Mouse (Mus musculus) hindbrain, embryonic 12.5 days (tissue): ENCODE measurements around the gene Olfr1451. TPM values are rescaled to one million over a fixed set of nuclear protein-coding genes. Genes with fewer than 3 reads are reported as not detected.
"Not testable (repeated sequence)": the region's sequence is repeated elsewhere in the genome, so short reads cannot be mapped to it uniquely, and the experiment has no call there.

Experiments
- ATAC-seq: fragments of 200-750 bp; cut with Nextera tagmentation; 2 replicates; pipeline ENCODE4 v1.8.0; 2017; ENCODE audit warnings: moderate TSS enrichment; ENCODE audit not compliant: low FRiP score
- H3K27ac ChIP-seq: fragments of 300-500 bp; sonication (generic); 2 replicates; pipeline ENCODE4 v1.5.1; 2016; ENCODE audit warnings: mild to moderate bottlenecking
- H3K27me3 ChIP-seq: fragments of 300-500 bp; sonication (generic); 2 replicates; pipeline ENCODE4 v1.6.1; 2016; ENCODE audit warnings: mild to moderate bottlenecking
- H3K36me3 ChIP-seq: fragments of 300-500 bp; sonication (generic); 2 replicates; pipeline ENCODE4 v1.6.1; 2016; ENCODE audit warnings: mild to moderate bottlenecking
- H3K4me1 ChIP-seq: fragments of 300-500 bp; sonication (generic); 2 replicates; pipeline ENCODE4 v1.6.1; 2016
- H3K4me2 ChIP-seq: fragments of 300-500 bp; sonication (generic); replicated peaks from 2 replicates; pipeline ENCODE4 v1.6.1; 2016; ENCODE audit warnings: mild to moderate bottlenecking
- H3K4me3 ChIP-seq: fragments of 300-500 bp; sonication (generic); 2 replicates; pipeline ENCODE4 v1.5.1; 2016; ENCODE audit warnings: mild to moderate bottlenecking
- H3K9ac ChIP-seq: fragments of 300-500 bp; sonication (generic); 2 replicates; pipeline ENCODE4 v1.6.1; 2016; ENCODE audit warnings: mild to moderate bottlenecking, moderate library complexity
- H3K9me3 ChIP-seq: fragments of 300-500 bp; sonication (generic); replicated peaks from 2 replicates; pipeline ENCODE4 v1.6.1; 2016; ENCODE audit warnings: mild to moderate bottlenecking
- WGBS: fragments of 180-500 bp; shearing (Covaris S2); methylation state at CpG from one replicate; pipeline ENCODE4 v1.1.7; 2016; 5-methylcytosine and 5-hydroxymethylcytosine counted together
- polyA plus RNA-seq: library from polyadenylated mRNA; unstranded; fragments of >200 nt; fragmentation: Nextera tagmentation; extraction: Ambion mirVana; gene quantifications from 2 replicates; pipeline ENCODE4 v1.2.1, GENCODE M21; 2016

The Olfr1451 gene
- polyA plus RNA-seq: not detected in 2 replicates

- peaks cover 13% of the 10 kb centered on the region for H3K9me3 ChIP-seq
- no peaks in the 10 kb centered on the region for H3K4me1 ChIP-seq
- no peak within 1 kb of the TSS for H3K9ac ChIP-seq
- no peak for ATAC-seq
- WGBS: 82% methylated on average over 2 of the region's 2 CpGs
- no peaks in the 10 kb centered on the region for H3K36me3 ChIP-seq
- H3K4me3 ChIP-seq: no peak within 1 kb of the TSS
- no peak within 1 kb of the TSS for H3K4me2 ChIP-seq
- no peaks in the 10 kb centered on the region for H3K27me3 ChIP-seq
- H3K27ac ChIP-seq: no peak within 1 kb of the TSS
These were observed at the start of gene Olfr1451 for GRCm38 (mm10) chr19:12994714-12995113. Gene Olfr1451, plus strand, starts transcription at chr19:12995014.

- no peak within 1 kb of the TSS for H3K4me3 ChIP-seq
- H3K27ac ChIP-seq: no peak within 1 kb of the TSS
- no peaks in the 10 kb centered on the region for H3K36me3 ChIP-seq
- no peaks in the 10 kb centered on the region for H3K27me3 ChIP-seq
- WGBS: 90% methylated on average over 1 of the region's 1 CpGs
- H3K9ac ChIP-seq: no peak within 1 kb of the TSS
- peaks cover 13% of the 10 kb centered on the region for H3K9me3 ChIP-seq
- no peak within 1 kb of the TSS for H3K4me2 ChIP-seq
- H3K4me1 ChIP-seq: no peaks in the 10 kb centered on the region
- no peak for ATAC-seq
These were observed 44.9 kb upstream of the Olfr1451 start, which contains the start of gene Olfr1450 for GRCm38 (mm10) chr19:12949958-12950357. Gene Olfr1450, plus strand, starts transcription at chr19:12950258.

- not testable (repeated sequence) for H3K4me2 ChIP-seq, H3K27me3 ChIP-seq, H3K27ac ChIP-seq, ATAC-seq, H3K36me3 ChIP-seq, H3K9ac ChIP-seq, H3K4me1 ChIP-seq, H3K4me3 ChIP-seq
- peaks cover 22% of the 10 kb centered on the region for H3K9me3 ChIP-seq
- 88% methylated on average over 5 of the region's 5 CpGs for WGBS
These were observed 24.7 kb upstream of the Olfr1451 start for GRCm38 (mm10) chr19:12970082-12970481.

GRCm38 (mm10) chr19:12992316-12992715 is 2.5 kb upstream of the Olfr1451 start:
- peaks cover 12% of the 10 kb centered on the region for H3K9me3 ChIP-seq
- not testable (repeated sequence) for H3K9ac ChIP-seq, H3K4me3 ChIP-seq, ATAC-seq, H3K27ac ChIP-seq, H3K27me3 ChIP-seq, H3K4me2 ChIP-seq, H3K36me3 ChIP-seq, H3K4me1 ChIP-seq
- WGBS: 94% methylated on average over 4 of the region's 4 CpGs

- H3K27ac ChIP-seq: no peak within 1 kb of the TSS
- no peak within 1 kb of the TSS for H3K4me2 ChIP-seq
- no peak within 1 kb of the TSS for H3K4me3 ChIP-seq
- 40% methylated on average over 1 of the region's 1 CpGs for WGBS
- peaks cover 11% of the 10 kb centered on the region; the same call in 1 of the 2 replicates for H3K9me3 ChIP-seq
- H3K4me1 ChIP-seq: no peaks in the 10 kb centered on the region
- no peak for ATAC-seq
- no peak within 1 kb of the TSS for H3K9ac ChIP-seq
- H3K36me3 ChIP-seq: no peaks in the 10 kb centered on the region
- H3K27me3 ChIP-seq: no peaks in the 10 kb centered on the region
These were observed 33.4 kb downstream of the Olfr1451 start, which contains the start of gene Olfr1453 for GRCm38 (mm10) chr19:13028227-13028626. Gene Olfr1453, minus strand, starts transcription at chr19:13028327.

Other genes with a start within 250 kb of the Olfr1451 start
- gene Cntf, start 229.4 kb upstream of the Olfr1451 start, polyA plus RNA-seq: 1.5 and 1.6 TPM in 2 replicates
- 20.8 and 20.9 TPM in 2 replicates for gene Zfp91, start 198.9 kb upstream of the Olfr1451 start, polyA plus RNA-seq
- 0.53 and 0.66 TPM in 2 replicates for gene Lpxn, start 198.8 kb upstream of the Olfr1451 start, polyA plus RNA-seq
- gene Gm5244, start 148.3 kb upstream of the Olfr1451 start, polyA plus RNA-seq: not detected in 2 replicates
- gene Olfr1444, start 137.7 kb upstream of the Olfr1451 start, polyA plus RNA-seq: not detected in 2 replicates
- not detected in 2 replicates for gene Olfr1445, start 111.2 kb upstream of the Olfr1451 start, polyA plus RNA-seq
- not detected in 2 replicates for gene Olfr1446, start 101.5 kb upstream of the Olfr1451 start, polyA plus RNA-seq
- not detected in 2 replicates for gene Olfr1447, start 91.3 kb upstream of the Olfr1451 start, polyA plus RNA-seq
- gene Olfr1448, start 70.6 kb upstream of the Olfr1451 start, polyA plus RNA-seq: not detected in 2 replicates
- gene Olfr1449, start 64.2 kb upstream of the Olfr1451 start, polyA plus RNA-seq: not detected in 2 replicates
- gene Olfr1450, start 44.8 kb upstream of the Olfr1451 start, polyA plus RNA-seq: not detected in 2 replicates
- not detected in 2 replicates for gene Olfr1453, start 33.3 kb downstream of the Olfr1451 start, polyA plus RNA-seq
- not detected in 2 replicates for gene Olfr1454, start 65.6 kb downstream of the Olfr1451 start, polyA plus RNA-seq
- not detected in 2 replicates for gene Olfr1457, start 102.9 kb downstream of the Olfr1451 start, polyA plus RNA-seq
- not detected in 2 replicates for gene Olfr1458, start 111.8 kb downstream of the Olfr1451 start, polyA plus RNA-seq
- not detected in 2 replicates for gene Olfr1459, start 154.5 kb downstream of the Olfr1451 start, polyA plus RNA-seq
- not detected in 2 replicates for gene Olfr1461, start 168.0 kb downstream of the Olfr1451 start, polyA plus RNA-seq
- not detected in 2 replicates for gene Olfr1462, start 190.7 kb downstream of the Olfr1451 start, polyA plus RNA-seq
- gene Olfr1463, start 236.3 kb downstream of the Olfr1451 start, polyA plus RNA-seq: not detected in 2 replicates